Mouse (Mus musculus) adrenal gland, adult 18-20 months (tissue): Measurements from ENCODE around the gene Grm8. TPM values are rescaled to one million over a fixed set of nuclear protein-coding genes. Genes with fewer than 3 reads are reported as not detected.

Experiments
- DNase-seq, 2 experiments: peaks; one replicate each; pipeline ENCODE4 v3.0.0; 2021 to 2022; ENCODE audit warnings: low spot score in 2 of 2
- long read RNA-seq, 2 experiments: library from polyadenylated mRNA; stranded (forward); transcript quantifications; one replicate each; pipeline ENCODE4 v2.0.0; 2021
- total RNA-seq, 2 experiments: library from RNA; stranded (reverse); gene quantifications; 1 replicate in 1 of 2; 2 replicates in 1 of 2; pipeline ENCODE4 v1.2.3; 2021

Gene Grm8
- total RNA-seq: under 1 TPM; 0.61 to 0.66 TPM
- long read RNA-seq, experiment 1: 0 reads
- long read RNA-seq, experiment 2: 0 reads

- DNase-seq: peak; percentile 4 to 23
Measured at GRCm38 (mm10) chr6:28135001-28135401, at the start of gene Grm8. TSS of gene Grm8 (minus strand) at chr6:28135178.

- DNase-seq: no peak
Measured at GRCm38 (mm10) chr6:28169851-28170539, 35.0 kb upstream of the Grm8 start.

GRCm38 (mm10) chr6:28160399-28160798, 25.4 kb upstream of the Grm8 start:
- DNase-seq: no peak

- DNase-seq: no peak
Measured at GRCm38 (mm10) chr6:28146445-28146844, 11.5 kb upstream of the Grm8 start.

GRCm38 (mm10) chr6:28142332-28142731, 7.4 kb upstream of the Grm8 start:
- no peak for DNase-seq

- DNase-seq: peak; percentile 65 to 70
Measured at GRCm38 (mm10) chr6:28135411-28136233, 644 bp upstream of the Grm8 start.

- no peak for DNase-seq
Measured at GRCm38 (mm10) chr6:28134251-28134801, 652 bp downstream of the Grm8 start.

- DNase-seq: no peak
Measured at GRCm38 (mm10) chr6:28133206-28134063, 1.5 kb downstream of the Grm8 start.

GRCm38 (mm10) chr6:28132056-28132455, 2.9 kb downstream of the Grm8 start:
- no peak for DNase-seq

GRCm38 (mm10) chr6:28128871-28129270, 6.1 kb downstream of the Grm8 start:
- no peak for DNase-seq

- no peak for DNase-seq
Measured at GRCm38 (mm10) chr6:28115519-28115918, 19.5 kb downstream of the Grm8 start.

GRCm38 (mm10) chr6:28114916-28115315, 20.1 kb downstream of the Grm8 start:
- no peak for DNase-seq

GRCm38 (mm10) chr6:28111551-28111950, 23.4 kb downstream of the Grm8 start:
- DNase-seq: no peak

GRCm38 (mm10) chr6:28102608-28103316, 32.2 kb downstream of the Grm8 start:
- DNase-seq: no peak

GRCm38 (mm10) chr6:28100001-28100400, 35.0 kb downstream of the Grm8 start:
- DNase-seq: no peak

- no peak for DNase-seq
Measured at GRCm38 (mm10) chr6:28092511-28092910, 42.5 kb downstream of the Grm8 start.

GRCm38 (mm10) chr6:28091836-28092235, 43.1 kb downstream of the Grm8 start:
- no peak for DNase-seq

- no peak for DNase-seq
Measured at GRCm38 (mm10) chr6:28090981-28091380, 44.0 kb downstream of the Grm8 start.

- no peak for DNase-seq
Measured at GRCm38 (mm10) chr6:28075534-28075933, 59.4 kb downstream of the Grm8 start.

- DNase-seq: no peak
Measured at GRCm38 (mm10) chr6:28074470-28074869, 60.5 kb downstream of the Grm8 start.
